Mouse (Mus musculus) frontal cortex, postnatal 25 days (tissue): ENCODE measurements around the gene Cr1l.

Source experiments
- DNase-seq, 2 experiments: peaks; one replicate each; pipeline ENCODE4 v3.0.0; 2022; ENCODE audit warnings: low spot score in 2 of 2

Gene Cr1l

DNA sequence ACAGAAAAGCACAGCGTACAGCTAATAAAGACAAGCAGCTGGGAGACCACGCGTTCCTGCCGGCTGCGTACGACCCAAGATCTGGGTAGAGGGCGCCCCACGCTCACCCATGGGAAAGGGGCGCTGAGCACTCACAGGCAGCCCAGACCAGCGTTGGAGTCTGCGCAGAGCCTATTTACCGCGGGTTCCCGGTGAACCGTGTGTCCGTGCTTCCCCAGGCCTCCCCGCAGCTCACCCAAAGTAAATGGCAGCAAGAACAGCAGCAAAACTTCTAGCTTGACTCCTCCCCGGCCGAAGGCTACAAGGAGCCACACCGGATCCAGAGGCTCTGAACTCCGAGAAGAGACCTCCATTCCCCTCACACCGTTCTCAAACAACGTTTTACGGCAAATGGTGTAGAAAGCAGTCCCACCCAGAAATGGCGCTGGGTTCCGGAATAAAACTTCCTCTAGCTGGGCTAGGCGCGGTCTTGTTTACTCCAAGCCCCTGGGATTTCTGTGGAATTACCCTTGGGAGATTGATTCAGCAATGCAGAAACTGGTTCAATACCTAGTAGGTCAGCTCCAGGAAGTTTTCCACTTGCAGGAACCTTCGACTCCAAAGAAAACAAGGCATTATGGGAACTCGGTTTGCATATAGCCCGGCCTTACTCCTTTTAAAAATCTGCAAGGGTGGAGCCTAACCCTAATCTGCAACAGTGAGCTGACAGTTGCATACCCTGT lies at the start of gene Cr1l:
Cr1l (minus strand) TSS at position 634 of the 722 bp plus-strand sequence.
- DNase-seq = peak; percentile 66 to 82

DNA sequence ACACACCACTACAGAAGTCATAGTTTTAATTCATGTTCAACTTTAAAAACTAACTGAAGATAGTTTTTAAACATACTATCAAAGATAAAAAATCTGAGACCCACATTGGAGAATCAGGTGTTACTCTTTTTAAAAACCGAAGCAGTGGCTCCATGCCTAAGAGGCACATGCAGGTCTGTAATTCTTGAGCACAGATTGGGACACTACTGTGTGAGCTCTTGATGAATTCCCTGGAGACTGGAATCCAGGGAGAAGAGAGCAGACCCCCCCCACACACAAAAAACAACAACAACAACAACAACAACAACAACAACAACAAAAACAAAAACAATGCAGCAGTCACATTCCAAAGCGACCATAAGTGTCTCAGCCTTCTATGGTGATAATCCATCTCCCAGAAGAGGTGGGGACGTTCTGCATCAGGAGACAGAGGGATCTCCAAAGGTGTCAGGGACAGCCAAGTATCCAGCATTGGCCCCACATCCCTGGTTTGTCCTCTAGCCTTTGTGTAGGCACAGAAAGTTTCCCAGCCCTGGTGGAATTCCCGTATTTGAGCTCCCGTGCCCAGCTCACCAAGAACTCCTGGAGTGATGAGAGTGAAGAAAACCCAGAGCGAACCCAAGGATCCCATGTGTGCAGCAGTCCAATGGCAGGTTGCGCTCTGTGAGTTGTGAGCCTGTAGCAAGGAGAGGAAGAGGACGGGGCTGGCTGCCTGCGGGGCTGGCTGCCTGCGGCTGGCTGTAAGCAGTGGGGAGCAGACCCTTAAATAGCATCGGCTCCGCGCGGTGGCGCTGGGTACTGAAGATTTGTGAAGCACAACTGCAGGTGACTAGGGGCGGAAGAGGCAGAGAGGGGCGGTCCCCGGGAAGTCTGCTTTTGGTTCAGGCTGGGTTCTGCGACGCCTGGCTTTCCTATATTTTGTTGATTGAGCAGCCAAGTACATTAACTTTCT lies 44.9 kb upstream of the Cr1l start, which contains the start of gene Cr2:
Cr2 (minus strand) TSS at position 737 of the 952 bp plus-strand sequence.
- peak; percentile 14 to 33 for DNase-seq

DNA sequence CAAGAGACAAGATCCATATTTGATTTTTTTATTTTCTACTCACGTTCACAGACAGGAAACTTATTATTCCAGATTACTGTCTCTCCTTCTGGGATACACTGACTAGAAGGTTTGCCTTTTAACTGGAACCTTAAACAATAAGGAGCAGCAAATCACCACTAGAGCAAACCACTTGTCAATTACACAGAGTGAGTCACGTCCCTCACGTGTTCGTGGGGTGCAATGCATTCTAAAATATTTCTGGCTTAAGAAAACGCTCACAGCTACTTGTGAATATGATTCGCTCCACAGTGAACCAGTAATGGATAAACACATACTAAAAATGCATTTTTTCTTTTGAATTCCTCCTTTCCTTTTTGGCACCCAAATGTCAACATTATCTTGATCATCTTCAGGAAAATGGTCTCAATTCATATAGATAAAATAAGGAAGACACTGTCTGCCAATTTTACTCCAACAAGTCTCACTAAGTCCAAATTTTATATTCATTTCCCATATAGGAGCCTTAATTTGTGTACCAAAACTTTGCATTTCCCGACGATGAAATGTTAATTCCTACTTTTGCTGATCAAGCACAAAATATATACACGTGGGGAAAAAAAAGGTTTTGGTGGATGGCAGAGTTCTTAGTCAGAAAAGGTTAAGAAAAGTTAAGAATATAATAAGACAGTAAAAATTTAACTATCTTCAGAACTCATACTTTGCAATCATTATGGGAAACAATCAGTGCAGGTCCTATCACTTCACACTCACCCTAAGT lies 33.8 kb upstream of the Cr1l start:
- no peak for DNase-seq

GRCm38 (mm10) chr1:195132070-195132469 lies 684 bp upstream of the Cr1l start:
- DNase-seq = no peak

DNA sequence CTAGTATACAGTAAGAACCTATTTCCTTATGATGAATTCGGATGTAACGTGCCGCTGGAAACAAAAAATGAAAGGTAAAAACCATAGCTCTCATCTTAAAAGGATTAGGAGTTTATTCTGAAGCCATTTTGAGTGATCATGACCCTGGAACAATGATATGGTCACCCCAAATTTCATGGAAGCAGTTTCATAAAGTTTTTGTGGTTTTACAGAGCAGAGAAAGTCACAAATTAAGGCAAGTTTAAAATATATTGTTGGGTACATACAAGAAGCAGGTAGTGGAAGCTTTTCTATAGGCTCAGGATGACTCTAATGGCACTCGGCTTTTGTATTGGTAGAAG lies 259 bp upstream of the Cr1l start:
- no peak for DNase-seq

DNA sequence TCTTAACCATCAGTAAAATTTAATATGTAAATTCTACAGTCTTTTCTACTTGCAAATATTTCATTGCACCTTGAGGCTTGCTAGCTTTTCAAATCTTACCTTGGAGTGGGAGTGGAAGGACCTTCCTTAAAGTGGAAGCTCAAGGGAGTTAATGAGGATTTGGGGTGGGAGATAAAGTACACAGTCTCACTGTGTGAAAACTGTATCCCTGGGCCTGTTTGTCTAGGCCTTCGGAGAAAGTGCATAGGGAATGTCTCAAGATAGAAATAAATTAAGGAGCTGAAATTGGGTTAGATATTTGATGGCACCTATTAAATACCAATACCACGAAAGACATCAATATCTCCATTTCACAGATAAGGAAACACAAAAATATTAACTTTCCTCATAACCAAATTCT lies 907 bp downstream of the Cr1l start:
- no peak for DNase-seq

DNA sequence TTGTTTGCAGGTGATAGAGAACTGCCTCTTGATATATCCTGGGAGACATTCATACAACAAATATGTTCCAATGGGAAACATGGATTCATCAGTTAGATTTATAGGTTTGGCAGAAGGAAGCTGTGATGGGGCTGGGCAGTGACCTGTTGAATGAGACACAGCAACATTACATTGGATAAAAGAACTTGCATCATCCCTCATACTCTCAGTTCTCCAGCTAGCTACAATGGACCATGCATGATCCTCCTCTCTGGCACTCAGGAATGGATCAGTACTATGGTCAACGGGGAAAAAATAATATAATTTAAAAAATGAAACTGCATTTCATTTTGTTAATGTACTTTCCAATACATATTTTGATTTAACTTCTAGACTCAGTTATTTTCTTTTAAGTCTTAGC lies 1.5 kb downstream of the Cr1l start:
- DNase-seq = no peak

- no peak for DNase-seq
Measured at GRCm38 (mm10) chr1:195114414-195114813, 17.0 kb downstream of the Cr1l start.

GRCm38 (mm10) chr1:195113621-195114020 lies 17.8 kb downstream of the Cr1l start:
- DNase-seq = no peak

DNA sequence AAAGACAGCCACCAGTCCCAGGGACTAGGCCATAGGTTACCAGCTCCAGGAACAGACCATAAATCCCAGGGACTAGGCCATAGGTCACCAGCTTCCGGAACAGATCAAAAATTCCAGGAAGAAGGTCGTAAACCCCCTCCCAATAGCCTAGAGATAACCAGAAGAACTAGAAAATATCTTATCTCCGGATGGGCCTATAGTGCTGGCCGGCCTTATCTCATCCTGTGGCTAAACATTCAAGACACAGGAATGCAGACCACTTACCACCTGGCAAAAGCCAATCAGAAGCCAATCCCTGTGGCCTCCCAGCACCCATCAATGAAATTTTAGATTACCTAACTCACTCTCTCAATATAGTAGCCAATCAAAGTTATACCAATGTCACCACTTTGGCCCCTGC lies 30.7 kb downstream of the Cr1l start:
- DNase-seq = no peak

- DNase-seq = no peak
Measured at GRCm38 (mm10) chr1:195098004-195098403, 33.4 kb downstream of the Cr1l start.

- no peak for DNase-seq
Measured at GRCm38 (mm10) chr1:195092220-195092720, 39.1 kb downstream of the Cr1l start, which contains the start of gene Cd46. Gene Cd46 (minus strand): TSS chr1:195092249.

DNA sequence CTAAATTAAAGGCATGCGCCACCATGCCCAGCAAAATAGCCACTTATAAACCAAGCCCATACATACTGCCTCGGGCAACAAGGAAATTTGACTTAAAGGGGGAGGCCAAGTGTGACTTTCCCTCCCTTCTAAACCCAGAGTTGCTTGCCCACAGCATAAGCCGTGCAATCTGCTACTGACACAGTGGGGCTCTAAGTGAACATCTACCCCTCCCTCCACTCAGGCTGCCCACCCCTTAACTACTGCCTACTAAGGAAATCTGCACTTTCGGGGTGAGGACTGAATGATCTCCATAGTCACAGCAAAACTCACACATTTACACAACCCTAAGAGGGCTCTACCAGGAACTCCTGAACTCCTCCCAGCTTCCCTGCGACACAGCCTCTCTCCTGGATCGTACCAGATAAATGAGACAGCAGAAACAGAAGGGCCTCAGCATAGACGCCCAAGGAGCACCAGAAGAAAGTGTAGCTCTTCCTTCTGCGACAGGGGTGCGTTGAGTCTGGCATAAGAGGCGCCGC lies 39.6 kb downstream of the Cr1l start:
- no peak for DNase-seq

DNA sequence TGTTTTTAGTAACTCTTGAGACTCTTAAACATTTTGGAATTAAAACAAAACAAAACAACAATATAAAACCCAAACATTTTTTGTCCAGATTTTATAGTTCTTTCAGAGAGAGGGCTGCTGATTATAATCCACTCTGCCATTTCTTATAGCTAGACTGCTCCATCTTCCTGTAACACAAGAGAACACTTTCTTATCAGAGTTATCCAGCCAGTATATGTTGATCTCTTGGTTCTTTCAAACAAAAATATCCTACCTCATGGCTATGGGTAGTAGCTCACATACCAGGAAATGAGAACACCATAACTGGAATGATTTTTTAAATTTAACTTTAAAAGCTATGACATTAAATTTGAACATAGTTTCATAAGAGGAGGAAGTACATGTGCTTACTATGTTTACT lies 49.2 kb downstream of the Cr1l start:
- DNase-seq = no peak
